Mouse (Mus musculus) T-helper 2 cell (primary cell): ENCODE measurements at regions not wholly inside any gene's neighbourhood (a gene's known extent, or its start where the extent isn't known, plus 50 kb on each side); places are given as distances from the start of the nearest gene placed in this dataset.

Source experiments
- in situ Hi-C: fragments of 300-600 bp; cut with MboI, MseI; formaldehyde crosslinking; loops from one replicate; pipeline ENCODE4 v1.15.1; 2025; ENCODE audit warnings: high pct_unique_total_duplicates

DNA sequence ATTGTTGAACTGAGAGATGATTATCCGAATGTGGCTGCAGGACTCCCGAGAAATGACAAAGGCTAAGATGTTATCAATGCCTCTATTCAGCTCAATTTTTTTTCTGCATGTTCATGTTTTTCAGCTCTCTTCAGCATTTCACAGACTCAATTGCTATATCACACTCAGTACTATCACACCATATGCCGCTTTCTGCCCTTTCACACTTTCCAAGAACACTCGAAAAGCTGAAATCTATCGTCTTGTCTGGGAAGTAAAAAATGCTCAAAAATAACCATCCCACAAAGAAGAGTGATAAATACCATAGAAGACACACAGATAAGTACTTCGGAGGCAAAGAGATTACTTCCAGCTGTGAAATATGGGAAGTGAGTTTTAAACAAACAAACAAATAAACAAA lies 6398.9 kb upstream of the Gm7489 start:
- in situ Hi-C loops: no loop called here

- in situ Hi-C loops: loop anchor here (25.0 kb wide), 1 partner anchor 315 kb away; no protein-coding TSS in a partner anchor
These were observed 6362.8 kb upstream of the Gm7489 start for GRCm38 (mm10) chr15:47521919-47522318.
